Mouse (Mus musculus) kidney, postnatal 36 days (tissue): Measurements from ENCODE around the gene Slc41a1.

ENCODE experiments used
- DNase-seq, 2 experiments: peaks; one replicate each; pipeline ENCODE4 v3.0.0; 2021 to 2022; ENCODE audit warnings: mixed read lengths in 2 of 2

Gene Slc41a1

DNA sequence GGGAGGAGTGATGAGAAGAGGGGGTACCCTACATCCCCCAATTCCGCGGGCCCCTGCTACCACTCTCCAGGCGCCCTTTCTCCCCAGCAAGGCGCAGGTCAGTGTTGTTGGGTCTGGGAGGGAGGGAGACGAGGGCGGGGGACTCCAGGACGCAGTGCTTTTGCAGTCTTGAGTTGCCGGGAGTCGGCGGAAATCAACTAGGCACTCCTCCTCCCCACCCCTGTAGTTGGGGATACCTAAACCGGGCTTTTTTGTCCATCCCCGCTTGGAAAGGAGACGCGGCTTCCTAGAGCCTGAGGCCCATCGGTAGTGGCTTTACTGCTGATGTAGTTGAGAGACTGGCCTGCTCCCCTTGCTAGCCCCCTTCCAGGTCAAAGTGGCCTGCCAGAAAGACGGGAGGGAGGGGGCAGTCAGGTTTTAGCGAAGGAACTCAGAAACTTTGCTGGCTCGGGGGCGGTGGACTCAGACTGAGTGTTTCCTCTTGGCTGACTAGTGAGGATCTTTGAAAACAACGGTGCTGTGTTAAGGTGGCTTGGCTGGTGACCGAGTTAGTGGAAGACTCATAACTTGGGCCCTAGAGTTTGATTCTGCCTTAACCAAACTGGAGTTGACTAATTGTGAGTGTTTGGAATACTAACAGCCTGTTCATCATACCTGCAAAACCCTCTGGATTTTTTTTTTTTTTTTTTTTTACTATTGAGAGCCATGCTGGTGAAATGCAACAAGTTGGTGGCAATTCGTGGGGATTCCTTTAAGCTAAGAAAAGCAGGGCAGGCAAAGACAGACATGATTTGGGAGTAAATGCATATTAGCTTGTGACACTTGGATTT is 1.2 kb downstream of the Slc41a1 start:
- DNase-seq = peak; percentile 46 to 55

DNA sequence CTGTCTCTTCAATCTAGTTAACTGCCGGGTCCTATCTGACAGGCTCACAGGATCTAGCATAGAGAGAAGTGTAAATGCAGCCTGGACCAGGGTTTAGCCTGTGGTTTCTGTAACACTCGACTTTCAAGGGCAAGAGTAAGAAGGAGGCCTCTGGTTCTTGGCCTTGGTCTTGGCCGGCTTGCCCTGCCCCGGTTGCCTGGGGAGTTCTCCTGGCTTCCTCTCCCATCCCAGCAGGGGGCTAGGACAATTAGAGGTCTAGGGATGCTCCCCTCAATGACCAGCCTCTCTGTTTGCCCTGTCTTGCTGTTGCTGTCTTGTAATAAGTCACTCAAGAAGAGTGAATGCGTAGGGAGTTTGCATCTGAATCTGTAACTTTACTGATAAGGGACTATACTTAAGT is 2.0 kb downstream of the Slc41a1 start:
- DNase-seq = no peak

- no peak for DNase-seq
These were observed 3.3 kb downstream of the Slc41a1 start for GRCm38 (mm10) chr1:131830561-131830960.

DNA sequence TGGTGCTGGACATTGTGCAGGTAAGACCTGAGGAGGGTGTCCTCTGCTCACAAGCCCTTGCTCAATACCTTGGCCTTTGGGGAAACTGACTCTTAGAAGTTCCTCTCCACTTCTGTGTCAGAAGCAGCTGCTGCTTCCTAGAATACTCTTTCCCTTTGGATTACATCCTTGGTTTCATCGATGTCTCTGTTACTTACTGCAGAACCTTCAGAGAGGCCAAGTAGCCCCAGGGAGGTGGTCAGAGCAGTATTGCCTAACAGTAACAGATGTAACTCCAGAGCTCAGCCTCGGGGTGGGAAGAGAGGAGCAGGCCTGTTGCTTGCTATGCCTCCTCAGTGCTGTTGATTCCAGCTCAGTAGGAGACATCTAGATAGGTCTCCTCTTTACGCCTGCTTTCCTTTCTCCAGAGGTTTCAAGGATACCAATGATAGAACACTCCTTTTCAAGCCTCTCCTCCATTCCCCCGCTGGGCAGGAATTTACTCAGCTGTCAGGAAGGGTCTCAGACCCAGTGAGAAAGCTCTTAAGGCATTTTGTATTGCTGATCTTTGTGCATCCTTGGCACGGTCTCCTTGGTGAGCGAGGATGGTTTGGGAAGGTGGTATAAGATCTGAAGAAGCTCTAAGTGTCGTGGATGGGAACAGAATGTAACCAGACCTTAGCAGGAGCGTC is 3.8 kb downstream of the Slc41a1 start:
- DNase-seq = no peak

GRCm38 (mm10) chr1:131837035-131837434 is 9.7 kb downstream of the Slc41a1 start:
- no peak for DNase-seq

DNA sequence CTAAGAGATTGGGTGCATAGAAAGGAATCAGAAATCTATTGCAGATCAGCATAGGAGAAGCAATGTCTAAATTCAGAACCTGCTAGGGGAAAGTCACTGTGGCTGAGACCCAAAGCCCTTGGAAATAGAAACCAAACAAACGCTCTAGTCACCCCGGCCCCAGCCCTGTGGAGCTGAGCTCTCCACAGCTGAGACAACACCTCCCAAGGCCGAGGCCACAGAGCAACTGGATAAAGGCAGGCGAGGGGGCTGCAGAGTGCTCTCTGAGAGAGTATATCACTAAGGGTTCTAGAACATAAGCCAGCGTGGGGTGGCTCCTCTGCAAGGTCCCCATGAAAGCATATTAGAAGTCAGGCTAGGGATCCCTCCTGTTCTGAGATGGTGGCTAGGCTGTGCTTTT is 11.2 kb downstream of the Slc41a1 start:
- no peak for DNase-seq

GRCm38 (mm10) chr1:131839279-131839678 is 12.0 kb downstream of the Slc41a1 start:
- DNase-seq = no peak

DNA sequence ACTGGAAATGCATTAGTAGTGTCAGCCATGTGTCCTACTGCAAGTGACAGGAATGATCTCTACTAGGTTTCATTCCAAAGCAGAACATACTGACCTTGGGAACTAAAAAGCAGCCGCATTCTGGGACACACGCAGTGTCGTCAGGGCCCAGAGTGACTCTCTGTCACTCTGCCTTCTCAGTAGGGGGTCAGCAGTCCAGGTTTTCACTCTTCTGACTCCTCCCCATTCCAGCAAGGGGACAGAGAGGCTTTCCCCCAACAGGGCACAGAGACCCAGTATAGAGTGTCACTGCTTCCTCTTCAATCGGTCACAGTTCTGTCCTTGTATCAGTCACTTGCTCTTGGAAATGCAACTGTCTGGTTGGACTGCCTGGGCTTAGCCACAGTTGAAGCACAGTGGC is 14.9 kb downstream of the Slc41a1 start:
- no peak for DNase-seq

GRCm38 (mm10) chr1:131843758-131844157 is 16.5 kb downstream of the Slc41a1 start:
- DNase-seq = no peak

GRCm38 (mm10) chr1:131844883-131845282 is 17.6 kb downstream of the Slc41a1 start:
- no peak for DNase-seq

DNA sequence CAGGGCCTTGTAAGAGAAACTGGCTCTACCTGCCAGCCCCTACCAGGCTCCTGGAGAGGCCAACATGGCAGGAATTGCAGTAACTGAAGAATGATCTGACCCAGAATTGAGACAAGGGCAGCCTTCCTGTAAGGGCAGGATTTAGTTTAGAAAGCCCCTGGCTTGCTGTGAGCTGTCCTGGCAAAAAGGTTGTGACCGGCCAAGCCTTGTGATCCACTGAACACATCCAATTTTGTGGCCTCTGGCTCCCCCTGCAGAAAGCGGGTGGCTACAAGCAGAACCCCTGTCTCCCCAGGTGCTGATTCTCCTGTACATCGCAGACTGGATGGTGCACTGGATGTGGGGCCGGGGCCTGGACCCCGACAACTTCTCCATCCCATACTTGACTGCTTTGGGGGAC is 19.0 kb downstream of the Slc41a1 start:
- DNase-seq = peak; percentile 62 to 83

DNA sequence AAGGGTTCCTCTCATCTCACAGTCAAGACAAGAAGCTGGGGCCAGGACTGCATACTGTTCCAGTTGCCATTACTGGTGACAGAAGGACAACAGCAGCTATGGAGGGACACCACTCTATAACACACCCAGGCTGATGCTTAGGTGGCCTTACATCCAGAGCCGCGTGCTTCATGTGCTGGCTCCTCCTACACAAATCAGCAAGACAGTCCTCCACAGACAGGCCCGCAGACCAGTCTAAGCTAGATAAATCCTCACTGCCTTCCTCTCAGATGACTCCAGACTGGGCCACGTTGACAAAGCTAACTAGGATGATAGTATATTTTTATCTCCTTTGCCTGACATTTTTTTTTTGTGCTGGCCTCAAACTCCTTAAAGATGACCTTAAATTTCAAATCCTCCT is 34.5 kb downstream of the Slc41a1 start:
- DNase-seq = no peak

DNA sequence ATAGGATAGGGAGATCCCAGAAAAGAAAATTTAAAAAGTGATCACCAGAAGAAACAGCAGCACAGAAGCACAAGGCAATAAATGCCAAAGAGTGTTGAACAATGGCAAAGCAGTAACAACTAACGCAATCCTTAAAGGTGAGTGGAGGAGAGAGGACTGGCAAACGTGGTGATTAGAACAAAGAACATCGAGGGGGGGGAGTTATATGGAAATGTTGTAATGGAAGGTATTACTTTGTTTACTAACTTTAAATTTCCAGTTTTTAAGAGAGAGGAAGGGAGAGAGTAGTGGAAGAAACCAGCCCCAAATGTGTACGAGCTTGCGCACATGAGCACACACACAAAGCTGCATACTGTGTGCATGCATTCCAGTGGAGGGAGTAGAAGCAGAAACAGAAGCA is 38.3 kb downstream of the Slc41a1 start:
- no peak for DNase-seq

- no peak for DNase-seq
These were observed 39.2 kb downstream of the Slc41a1 start for GRCm38 (mm10) chr1:131866304-131866999.

DNA sequence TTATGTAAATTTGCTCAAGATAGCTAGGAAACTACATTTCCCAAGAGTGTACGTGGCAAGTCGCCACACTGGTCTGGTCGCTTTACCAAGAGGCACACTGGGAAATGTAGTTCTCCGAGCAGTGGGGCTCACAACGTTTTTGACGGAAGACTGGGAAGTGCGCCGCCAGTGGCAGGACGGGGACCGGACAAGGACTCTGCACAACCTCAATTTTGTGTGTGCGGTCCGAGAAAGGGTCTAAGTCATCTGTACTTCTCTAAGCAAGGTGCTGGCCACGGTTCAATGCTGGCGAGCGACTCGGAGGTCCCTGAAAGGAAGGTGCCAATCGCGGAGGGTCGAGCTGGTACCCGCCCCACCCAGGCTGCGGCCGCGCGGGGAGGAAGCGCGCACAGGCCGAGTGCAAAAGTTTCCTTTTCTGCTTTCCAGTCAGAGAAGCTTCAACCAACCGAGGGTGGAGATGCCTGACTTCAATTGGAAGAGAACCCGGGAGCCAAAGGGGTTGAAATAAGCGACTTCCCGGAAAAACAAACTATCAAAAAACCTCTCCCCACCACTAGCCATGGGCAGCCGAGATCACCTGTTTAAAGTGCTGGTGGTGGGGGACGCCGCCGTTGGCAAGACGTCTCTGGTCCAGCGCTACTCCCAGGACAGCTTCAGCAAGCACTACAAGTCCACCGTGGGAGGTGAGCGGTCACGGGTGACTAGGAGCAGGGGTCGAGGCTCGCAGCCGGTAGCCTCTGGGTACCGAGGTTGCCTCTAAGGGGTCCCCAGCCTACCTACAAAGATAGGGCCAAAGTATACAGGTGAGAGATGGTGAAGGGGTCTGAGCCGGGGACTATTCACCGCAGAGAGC is 40.0 kb downstream of the Slc41a1 start, which contains the start of gene Rab29:
Gene Rab29 (plus strand): TSS at position 132 of the 853 bp plus-strand sequence.
- DNase-seq = peak; percentile 96 to 97

GRCm38 (mm10) chr1:131867946-131868290 is 40.6 kb downstream of the Slc41a1 start:
- no peak for DNase-seq

GRCm38 (mm10) chr1:131869561-131869960 is 42.3 kb downstream of the Slc41a1 start:
- DNase-seq = no peak

- DNase-seq = no peak
These were observed 45.6 kb downstream of the Slc41a1 start for GRCm38 (mm10) chr1:131872856-131873255.

GRCm38 (mm10) chr1:131879816-131880215 is 52.5 kb downstream of the Slc41a1 start:
- no peak for DNase-seq

GRCm38 (mm10) chr1:131882787-131883186 is 55.5 kb downstream of the Slc41a1 start:
- DNase-seq = peak in 1 of 2 experiments; percentile 60

GRCm38 (mm10) chr1:131886173-131886572 is 58.9 kb downstream of the Slc41a1 start:
- DNase-seq = no peak

- no peak for DNase-seq
These were observed 59.3 kb downstream of the Slc41a1 start for GRCm38 (mm10) chr1:131886641-131887040.
